Mouse (Mus musculus) neural tube, embryonic 14.5 days (tissue): ENCODE measurements around the gene Sytl2. TPM values are rescaled to one million over a fixed set of nuclear protein-coding genes. Genes with fewer than 3 reads are reported as not detected.

Source experiments
- ATAC-seq: fragments of 200-750 bp; cut with Nextera tagmentation; 2 replicates; pipeline ENCODE4 v1.8.0; 2017; ENCODE audit warnings: low read depth, mild to moderate bottlenecking, moderate TSS enrichment, moderate library complexity
- H3K27ac ChIP-seq: fragments of 300-500 bp; sonication (generic); 2 replicates; pipeline ENCODE4 v1.5.1; 2014; ENCODE audit warnings: low read depth, mild to moderate bottlenecking, control low read depth, low read length, moderate library complexity, mixed read lengths
- H3K27me3 ChIP-seq: fragments of 300-500 bp; sonication (generic); 2 replicates; pipeline ENCODE4 v1.6.1; 2014; ENCODE audit warnings: low read length; ENCODE audit not compliant: control insufficient read depth, insufficient read depth
- H3K36me3 ChIP-seq: fragments of 300-500 bp; sonication (generic); 2 replicates; pipeline ENCODE4 v1.6.1; 2014; ENCODE audit warnings: low read length, mixed read lengths; ENCODE audit not compliant: control insufficient read depth, insufficient read depth
- H3K4me1 ChIP-seq: fragments of 300-500 bp; sonication (generic); 2 replicates; pipeline ENCODE4 v1.6.1; 2014; ENCODE audit warnings: low read length; ENCODE audit not compliant: control insufficient read depth, insufficient read depth
- H3K4me2 ChIP-seq: fragments of 300-500 bp; sonication (generic); 2 replicates; pipeline ENCODE4 v1.6.1; 2014; ENCODE audit warnings: mild to moderate bottlenecking, low read depth, low read length, control low read depth
- H3K4me3 ChIP-seq: fragments of 300-500 bp; sonication (generic); 2 replicates; pipeline ENCODE4 v1.5.1; 2014; ENCODE audit warnings: low read depth, low read length, control low read depth, mixed read lengths
- H3K9ac ChIP-seq: fragments of 300-500 bp; sonication (generic); replicated peaks from 2 replicates; pipeline ENCODE4 v1.6.1; 2014; ENCODE audit warnings: low read depth, mild to moderate bottlenecking, control low read depth, low read length, mixed read lengths
- H3K9me3 ChIP-seq: fragments of 300-500 bp; sonication (generic); 2 replicates; pipeline ENCODE4 v1.6.1; 2016; ENCODE audit warnings: low read length; ENCODE audit not compliant: control insufficient read depth
- WGBS: fragments of 180-500 bp; shearing (Covaris S2); extraction: QIAGEN DNeasy Blood & Tissue Kit; methylation state at CpG from one replicate; pipeline ENCODE4 v1.1.7; 2014; 5-methylcytosine and 5-hydroxymethylcytosine counted together
- polyA plus RNA-seq: library from polyadenylated mRNA; unstranded; fragments of >200 nt; fragmentation: Nextera tagmentation; extraction: Ambion mirVana; gene quantifications from 2 replicates; pipeline ENCODE4 v1.2.1, GENCODE M21; 2014

Gene Sytl2
- 10.8 and 12.3 TPM in 2 replicates for polyA plus RNA-seq

DNA sequence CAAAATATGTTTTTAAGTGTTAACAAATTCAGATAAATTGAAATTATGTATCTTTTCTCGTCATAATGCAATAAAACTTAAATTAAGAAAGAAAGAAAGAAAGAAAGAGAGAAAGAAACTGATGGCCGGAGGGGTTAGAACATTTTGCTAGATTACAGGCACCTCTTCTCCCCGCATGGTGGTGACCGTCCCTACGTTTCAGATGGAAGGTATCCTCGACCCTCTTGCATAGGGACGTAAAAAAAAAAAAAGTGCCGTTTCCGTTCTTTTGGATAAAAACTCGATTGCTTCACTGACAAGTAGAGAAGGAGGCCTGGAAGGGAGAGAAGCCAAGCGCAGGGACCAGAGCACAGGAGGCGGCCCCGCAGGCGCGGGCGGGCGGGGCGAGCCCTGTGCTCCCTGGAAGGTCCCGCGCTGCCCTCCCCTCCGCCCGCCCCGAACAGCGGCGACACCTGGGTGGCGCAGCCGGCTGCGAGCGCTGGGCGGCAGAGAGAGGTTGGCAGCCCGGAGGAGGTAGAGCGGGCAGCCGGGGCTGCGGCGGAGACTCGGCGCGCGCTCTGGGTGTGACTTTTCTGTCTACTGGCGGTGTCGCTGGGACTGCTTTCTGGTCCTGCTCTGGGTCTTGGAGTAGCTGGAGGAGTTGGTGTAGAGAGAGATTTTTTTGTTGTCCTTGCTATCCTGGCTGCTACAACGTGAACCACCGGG, at the start of gene Sytl2:
Gene Sytl2, plus strand, starts transcription at position 311 of the 705 bp plus-strand sequence.
- Histone ChIP-seq H3K4me2 (peak within 1 kb of the TSS; percentile 98), H3K9ac (peak within 1 kb of the TSS; percentile 54), H3K4me3 (peak within 1 kb of the TSS; percentile 59), H3K27ac (no peak within 1 kb of the TSS), H3K4me1 (peaks cover 3% of the 10 kb centered on the region; the same call in 1 of the 2 replicates), H3K9me3 (no peaks in the 10 kb centered on the region), H3K27me3 (peaks cover 4% of the 10 kb centered on the region), H3K36me3 (no peaks in the 10 kb centered on the region)
- WGBS: 2% methylated on average over 43 of the region's 43 CpGs
- ATAC-seq: peak; percentile 89

DNA sequence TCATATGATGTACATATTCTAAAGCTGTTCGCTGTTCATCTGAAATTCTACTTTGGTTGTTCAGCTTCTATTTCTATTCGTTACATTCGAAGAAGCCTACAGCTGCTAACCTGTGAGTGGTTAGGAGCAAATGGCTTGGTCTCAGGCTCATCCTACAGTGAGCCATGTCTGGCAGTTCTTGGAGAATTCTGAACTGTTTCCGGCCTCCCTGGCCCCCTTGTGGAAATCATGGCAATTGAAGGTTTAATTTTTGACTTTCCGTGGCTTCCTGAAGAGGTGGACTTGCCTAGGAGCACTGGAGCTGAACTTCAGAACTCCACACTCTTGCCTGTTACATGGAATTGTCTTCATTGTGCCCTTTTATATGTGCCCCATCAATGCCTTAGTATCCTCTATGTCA, 49.1 kb upstream of the Sytl2 start:
- no peaks in the 10 kb centered on the region for H3K36me3 ChIP-seq
- H3K27me3 ChIP-seq: no peaks in the 10 kb centered on the region
- H3K4me2 ChIP-seq: no peak overlapping the region
- no peaks in the 10 kb centered on the region for H3K9me3 ChIP-seq
- ATAC-seq: no peak
- no peak overlapping the region for H3K9ac ChIP-seq
- H3K4me3 ChIP-seq: no peak overlapping the region
- no peak overlapping the region for H3K27ac ChIP-seq
- H3K4me1 ChIP-seq: no peaks in the 10 kb centered on the region
- WGBS: 76% methylated on average over 5 of the region's 5 CpGs

DNA sequence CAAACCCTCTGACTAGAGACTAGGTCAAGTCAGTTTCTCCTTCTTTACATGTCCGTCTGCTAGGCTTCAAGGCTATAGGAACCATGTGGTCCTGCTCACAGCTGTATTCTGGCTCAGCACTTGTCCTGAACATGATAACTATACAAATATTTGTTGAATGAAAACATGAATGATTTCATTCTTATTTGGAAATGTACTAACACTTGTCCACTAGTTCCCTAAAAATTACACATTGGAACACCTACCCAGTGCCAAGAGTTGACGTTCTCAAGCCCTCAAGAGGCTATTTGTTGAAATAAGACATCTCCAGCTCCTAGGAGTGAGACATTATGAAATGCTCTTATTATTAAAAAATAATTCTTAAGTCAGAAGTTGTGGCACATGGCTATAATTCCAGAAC, 43.4 kb upstream of the Sytl2 start:
- WGBS: 90% methylated on average over 2 of the region's 2 CpGs
- Histone ChIP-seq H3K9me3 (no peaks in the 10 kb centered on the region), H3K4me2 (no peak overlapping the region), H3K9ac (no peak overlapping the region), H3K4me1 (no peaks in the 10 kb centered on the region), H3K27ac (no peak overlapping the region), H3K4me3 (no peak overlapping the region), H3K36me3 (no peaks in the 10 kb centered on the region), H3K27me3 (no peaks in the 10 kb centered on the region)
- ATAC-seq: no peak

DNA sequence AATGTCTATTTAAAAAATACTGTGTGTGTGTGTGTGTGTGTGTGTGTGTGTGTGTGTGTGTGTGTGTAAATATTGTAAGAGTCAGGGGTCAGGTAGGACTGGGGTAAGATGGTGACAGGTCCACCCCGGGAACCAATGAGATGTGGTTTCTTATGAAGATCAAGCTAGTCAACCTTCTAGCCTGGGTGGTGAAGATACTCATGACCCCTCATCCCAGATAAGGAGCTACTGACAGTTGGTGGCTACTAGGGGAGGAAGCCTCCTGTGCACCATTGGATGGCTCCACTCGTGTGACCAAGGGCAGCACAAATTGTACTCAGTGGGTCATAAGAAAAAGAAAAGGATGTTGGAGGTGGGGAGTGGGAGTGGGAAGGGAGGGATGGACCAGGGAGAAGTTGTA, 42.2 kb upstream of the Sytl2 start:
- Histone ChIP-seq H3K9ac (no peak overlapping the region), H3K4me3 (no peak overlapping the region), H3K4me1 (no peaks in the 10 kb centered on the region), H3K27me3 (no peaks in the 10 kb centered on the region), H3K27ac (no peak overlapping the region), H3K36me3 (no peaks in the 10 kb centered on the region), H3K4me2 (no peak overlapping the region), H3K9me3 (no peaks in the 10 kb centered on the region)
- 86% methylated on average over 2 of the region's 2 CpGs for WGBS
- no peak for ATAC-seq

DNA sequence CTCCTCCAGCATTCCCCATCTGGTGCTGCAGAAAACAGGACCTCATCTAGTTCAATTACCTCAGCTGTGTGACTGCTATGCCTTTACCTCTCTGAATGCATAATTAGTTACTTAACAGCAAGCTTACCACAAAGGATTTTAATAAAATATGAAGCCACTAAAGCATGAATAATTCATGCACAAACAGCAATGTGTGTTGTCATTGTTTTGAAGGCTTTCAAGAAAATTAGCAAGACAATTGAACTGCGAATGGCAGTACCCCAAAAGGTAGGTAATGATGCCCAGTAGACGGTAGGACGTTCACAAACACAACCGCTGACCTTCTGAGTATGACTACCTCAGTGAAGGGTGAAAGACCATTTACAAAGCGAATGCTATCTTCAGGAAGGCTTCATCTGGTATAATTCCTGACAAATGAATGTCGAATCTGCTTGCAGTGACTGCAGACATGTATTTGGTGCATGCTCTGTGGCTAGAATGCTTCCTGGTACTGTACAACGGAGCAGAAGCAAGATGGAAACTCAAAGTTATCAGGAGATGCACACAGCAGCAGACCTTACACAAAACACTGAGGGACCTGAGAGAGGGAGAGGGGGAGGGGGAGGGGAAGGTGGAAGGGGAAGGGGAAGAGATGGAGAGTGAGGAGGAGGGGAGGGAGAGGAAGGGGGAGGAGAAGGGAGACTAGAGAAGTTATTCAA, 40.0 kb upstream of the Sytl2 start:
- peak; percentile 64 for ATAC-seq
- H3K9ac ChIP-seq: no peak overlapping the region
- peak overlapping the region; percentile 62 for H3K27ac ChIP-seq
- H3K4me3 ChIP-seq: no peak overlapping the region
- H3K36me3 ChIP-seq: no peaks in the 10 kb centered on the region
- no peaks in the 10 kb centered on the region for H3K9me3 ChIP-seq
- H3K4me1 ChIP-seq: no peaks in the 10 kb centered on the region
- peak overlapping the region; percentile 21; the same call in 1 of the 2 replicates for H3K4me2 ChIP-seq
- 20% methylated on average over 7 of the region's 7 CpGs for WGBS
- H3K27me3 ChIP-seq: no peaks in the 10 kb centered on the region

DNA sequence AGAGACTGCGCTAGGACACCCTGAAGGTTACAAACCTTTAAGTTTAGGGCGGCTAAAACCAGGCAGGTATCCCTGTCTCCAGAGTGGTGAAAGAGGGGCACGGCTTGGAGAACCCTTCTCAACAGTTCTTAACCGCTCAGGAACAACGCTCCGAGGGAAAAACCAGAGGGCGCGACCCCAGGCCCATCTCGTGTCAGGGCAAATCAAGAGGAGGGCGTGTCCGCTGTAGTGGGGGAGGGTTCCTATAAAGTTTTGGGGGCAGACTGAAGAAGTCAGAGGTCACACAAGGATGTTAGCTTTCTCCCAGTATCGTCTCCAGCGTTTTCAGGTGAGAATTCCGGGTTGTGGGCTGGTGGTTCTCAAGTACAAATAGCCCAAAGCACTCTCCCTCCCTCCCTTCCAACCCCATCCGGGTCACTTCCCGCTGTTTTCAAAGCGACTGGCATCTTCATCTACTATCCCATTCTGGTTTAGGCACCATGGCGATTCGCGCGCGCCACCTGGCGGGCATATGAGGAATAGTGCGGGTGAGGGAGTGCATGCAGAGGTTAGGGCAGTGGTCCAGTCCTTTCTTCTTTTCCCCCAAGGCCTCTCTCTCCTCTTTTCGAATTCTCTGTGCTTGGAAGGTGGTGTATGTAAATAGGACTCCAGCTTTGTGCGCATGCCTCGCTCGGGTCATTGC, 36.6 kb upstream of the Sytl2 start, which contains the start of gene Ccdc83:
Gene Ccdc83, minus strand, starts transcription at position 489 of the 682 bp plus-strand sequence.
- WGBS: 7% methylated on average over 28 of the region's 28 CpGs
- H3K4me1 ChIP-seq: no peaks in the 10 kb centered on the region
- H3K9me3 ChIP-seq: no peaks in the 10 kb centered on the region
- ATAC-seq: peak; percentile 87
- H3K27me3 ChIP-seq: no peaks in the 10 kb centered on the region
- H3K4me3 ChIP-seq: 0 out of 2 replicates have a peak within 1 kb of the TSS, but pooled peaks have one; percentile 8
- peak within 1 kb of the TSS; percentile 43 for H3K4me2 ChIP-seq
- no peaks in the 10 kb centered on the region for H3K36me3 ChIP-seq
- no peak within 1 kb of the TSS for H3K9ac ChIP-seq
- no peak within 1 kb of the TSS for H3K27ac ChIP-seq

DNA sequence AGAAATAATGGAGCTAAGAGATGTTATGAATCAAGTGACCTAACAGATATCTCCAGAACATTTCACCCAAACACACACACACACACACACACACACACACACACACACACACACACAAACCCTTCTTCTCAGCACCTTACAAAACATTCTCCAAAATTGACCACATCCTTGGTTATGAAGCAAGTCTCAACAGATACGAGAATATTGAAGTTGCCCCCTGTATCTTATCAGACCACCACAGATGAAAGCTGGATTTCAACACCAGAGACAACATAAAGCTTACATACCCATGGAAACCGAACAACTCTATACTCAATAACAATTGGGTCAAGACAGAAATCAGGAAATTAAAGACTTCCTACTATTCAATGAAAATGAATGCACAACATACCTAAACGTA, 31.9 kb upstream of the Sytl2 start:
- Histone ChIP-seq H3K27ac (no peak overlapping the region), H3K36me3 (no peaks in the 10 kb centered on the region), H3K27me3 (no peaks in the 10 kb centered on the region), H3K4me2 (no peak overlapping the region), H3K9ac (no peak overlapping the region), H3K4me3 (no peak overlapping the region), H3K9me3 (no peaks in the 10 kb centered on the region), H3K4me1 (no peaks in the 10 kb centered on the region)
- ATAC-seq: no peak
- 88% methylated on average over 3 of the region's 3 CpGs for WGBS

DNA sequence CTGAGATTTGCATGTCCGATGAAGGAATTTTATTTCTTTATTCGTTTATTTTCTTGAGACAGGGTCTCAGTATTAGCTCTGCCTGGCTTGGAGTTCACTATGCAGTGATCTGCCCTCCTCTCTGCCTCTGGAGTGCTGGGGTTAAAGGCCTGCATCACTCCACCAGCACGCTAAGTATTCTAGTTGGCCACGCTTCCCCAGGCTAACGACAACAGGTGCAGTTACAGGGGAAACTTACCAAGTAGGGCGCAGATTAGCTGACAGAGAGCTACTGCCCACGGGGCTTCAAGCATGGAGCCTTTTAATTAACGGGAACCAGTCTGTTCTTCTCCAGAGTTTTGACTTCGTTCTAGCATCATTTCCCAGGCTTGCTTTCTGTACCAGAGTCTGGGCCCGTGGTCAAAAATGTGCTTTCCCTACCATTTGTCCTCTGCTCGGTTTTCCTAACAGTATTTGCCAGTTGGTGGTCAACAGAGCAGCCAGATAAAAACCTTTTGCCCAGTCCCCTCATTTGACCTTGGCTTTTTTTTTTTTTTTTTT, 27.4 kb upstream of the Sytl2 start:
- no peak for ATAC-seq
- Histone ChIP-seq H3K9me3 (no peaks in the 10 kb centered on the region), H3K27ac (no peak overlapping the region), H3K4me2 (no peak overlapping the region), H3K36me3 (no peaks in the 10 kb centered on the region), H3K9ac (no peak overlapping the region), H3K27me3 (no peaks in the 10 kb centered on the region), H3K4me1 (no peaks in the 10 kb centered on the region), H3K4me3 (no peak overlapping the region)
- 67% methylated on average over 11 of the region's 11 CpGs for WGBS
